Mouse (Mus musculus): ENCODE results near the gene Apod.
"Not testable (repeated sequence)": the region's sequence is repeated elsewhere in the genome, so short reads cannot be mapped to it uniquely, and the experiment has no call there.

Apod gene

DNA sequence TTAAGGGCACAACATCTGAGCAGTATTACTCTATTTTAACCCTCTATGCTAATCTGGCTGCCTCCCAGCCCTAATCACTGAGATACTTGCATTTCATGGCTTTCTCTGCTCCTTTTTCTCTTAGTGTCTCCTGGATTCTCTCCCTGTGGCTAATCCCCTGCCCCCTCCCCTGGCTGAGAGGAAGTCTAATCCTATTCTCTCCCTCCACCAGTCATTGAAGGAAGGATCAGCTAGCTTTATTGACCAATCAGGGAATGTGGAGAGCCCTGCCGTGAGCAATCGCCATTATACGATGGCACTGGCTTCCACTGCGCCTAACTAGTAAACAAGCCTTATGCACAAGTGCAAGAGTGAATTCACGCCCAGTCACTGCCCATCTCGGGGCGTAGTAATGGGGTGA is 6.3 kb upstream of the Apod start:
- no peak for DNase-seq

DNA sequence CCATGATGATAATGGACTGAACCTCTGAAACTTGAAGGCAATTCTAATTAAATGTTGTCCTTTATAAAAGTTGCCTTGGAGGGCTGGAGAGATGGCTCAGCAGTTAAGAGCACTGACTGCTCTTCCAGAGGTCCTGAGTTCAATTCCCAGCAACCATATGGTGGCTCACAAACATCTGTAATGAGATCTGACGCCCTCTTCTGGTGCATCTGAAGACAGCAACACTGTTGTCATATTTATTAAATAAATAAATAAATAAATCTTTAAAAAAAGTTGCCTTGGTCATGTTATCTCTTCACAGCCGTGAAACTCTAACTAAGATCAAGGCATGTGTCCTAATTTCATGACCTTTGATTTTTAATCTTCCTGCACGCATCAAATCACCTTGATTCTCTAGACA is 5.1 kb upstream of the Apod start:
- not testable (repeated sequence) for DNase-seq

- peak in 1 of 2 experiments; percentile 20 for DNase-seq
Measured at GRCm38 (mm10) chr16:31319316-31319715, 4.7 kb upstream of the Apod start.

- peak in 1 of 2 experiments; percentile 12 for DNase-seq
Measured at GRCm38 (mm10) chr16:31318418-31318817, 3.8 kb upstream of the Apod start.

DNA sequence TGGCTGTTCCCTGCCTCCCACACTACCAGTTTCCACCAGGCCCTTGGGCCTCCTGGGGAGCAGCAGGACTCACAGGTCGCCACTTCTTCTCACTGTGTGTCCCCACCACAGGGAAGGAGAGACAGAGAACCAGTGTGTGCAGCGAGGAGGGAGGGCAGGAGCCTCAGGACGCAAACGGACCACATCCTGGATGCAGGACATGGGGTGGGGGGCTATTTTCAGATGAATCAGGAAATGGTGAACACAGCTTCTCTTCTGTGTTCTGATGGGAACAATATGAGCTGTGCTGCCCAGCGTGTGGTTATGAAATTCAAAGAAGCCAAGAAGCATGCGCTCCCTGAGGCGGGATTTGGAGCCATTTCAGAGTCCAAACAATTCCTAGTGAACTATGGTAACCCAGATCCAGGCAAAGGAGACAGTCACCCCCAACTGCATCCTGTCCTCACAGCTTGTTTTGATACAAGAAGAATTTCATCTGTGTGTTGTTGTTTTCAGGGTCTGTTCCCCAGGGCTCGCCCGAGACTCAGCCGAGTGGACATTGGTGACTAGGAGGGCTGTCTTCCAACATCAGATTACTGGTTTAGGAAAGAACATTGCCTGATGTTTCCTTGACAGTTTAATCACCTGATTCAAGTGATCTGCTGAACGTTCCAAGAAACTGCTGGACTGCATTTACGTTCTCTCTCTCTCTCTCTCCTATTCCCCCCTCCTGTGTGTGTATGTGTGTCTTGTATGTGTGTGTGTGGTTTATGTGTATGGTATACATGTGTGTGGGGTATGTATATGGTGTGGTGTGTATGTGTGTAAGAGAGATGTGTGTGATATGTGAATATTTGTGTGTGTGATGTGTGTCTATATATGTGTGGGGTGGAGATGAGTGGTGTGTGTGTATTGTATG is 1.9 kb upstream of the Apod start:
- peak; percentile 45 to 65 for DNase-seq

DNA sequence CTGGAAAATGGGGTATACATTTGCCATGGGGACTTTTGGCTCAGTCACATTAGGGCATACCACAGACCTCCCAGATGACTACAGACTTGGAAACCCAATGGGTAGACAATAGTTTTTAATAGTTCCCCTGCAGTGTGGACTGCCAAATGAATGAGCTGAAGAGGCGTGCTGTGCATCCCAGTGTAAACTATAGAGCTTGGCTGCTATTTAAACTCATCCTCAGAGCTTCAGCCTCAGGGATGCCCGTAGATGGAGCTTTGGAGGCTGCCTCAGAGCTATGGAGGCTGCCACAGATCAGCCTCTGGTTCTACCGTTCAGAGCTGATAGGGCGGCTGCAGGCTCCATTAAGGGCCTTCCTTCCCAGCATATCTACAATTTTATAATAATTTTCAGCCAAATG is 686 bp upstream of the Apod start:
- no peak for DNase-seq

GRCm38 (mm10) chr16:31313611-31314010 is 997 bp downstream of the Apod start:
- no peak for DNase-seq

DNA sequence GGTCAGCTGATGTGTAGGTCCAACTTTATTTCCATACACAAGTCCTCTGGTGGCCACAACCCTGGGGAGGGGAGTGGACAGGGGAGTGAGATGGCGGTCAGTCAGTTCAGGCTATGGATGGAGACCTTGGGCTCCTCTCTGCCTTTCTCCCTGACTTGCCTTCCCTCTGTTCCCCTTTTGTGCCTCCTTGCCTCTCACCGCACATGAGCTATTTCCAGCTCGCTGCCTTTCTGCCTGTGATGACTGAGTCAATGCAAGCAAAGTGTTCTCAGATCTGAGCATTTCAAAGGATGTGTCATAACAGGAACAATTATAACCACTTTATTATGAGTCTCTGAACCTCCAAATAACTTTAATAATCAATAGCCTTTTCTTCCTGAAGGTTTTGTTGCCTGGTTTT is 2.3 kb downstream of the Apod start:
- DNase-seq = no peak

DNA sequence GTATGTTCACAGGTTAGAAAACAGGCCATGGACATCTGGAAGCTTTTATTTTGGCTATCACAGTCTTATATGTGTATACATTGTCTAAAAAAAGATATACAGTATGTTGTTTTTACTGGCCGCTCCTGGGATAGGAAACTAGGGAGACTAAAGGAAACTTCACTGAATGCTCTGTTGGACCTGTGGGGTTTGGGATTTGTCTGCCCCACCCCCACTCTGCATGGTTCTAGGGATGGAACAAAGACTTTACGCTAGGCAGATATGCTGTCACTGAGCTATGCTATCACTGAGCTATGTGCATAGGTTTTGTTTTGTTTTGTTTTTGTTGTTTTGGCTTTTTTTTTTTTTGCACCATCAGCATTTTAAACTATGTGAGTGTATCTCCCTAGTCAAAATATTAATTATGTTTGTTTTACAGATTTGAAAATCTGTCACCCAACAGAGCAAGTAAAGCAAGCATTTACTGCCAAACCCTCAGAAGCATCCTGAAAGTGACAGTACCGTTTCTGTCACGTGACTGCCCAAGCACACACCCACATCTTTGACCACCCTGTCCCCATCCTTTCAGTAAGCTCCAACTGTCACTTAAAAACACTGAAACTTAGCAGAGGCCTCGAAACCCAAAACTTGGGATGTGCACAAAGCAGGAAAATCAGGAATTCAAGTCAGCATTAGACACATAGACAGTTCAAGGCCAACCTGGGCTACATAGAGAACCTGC is 9.2 kb downstream of the Apod start:
- DNase-seq = no peak

DNA sequence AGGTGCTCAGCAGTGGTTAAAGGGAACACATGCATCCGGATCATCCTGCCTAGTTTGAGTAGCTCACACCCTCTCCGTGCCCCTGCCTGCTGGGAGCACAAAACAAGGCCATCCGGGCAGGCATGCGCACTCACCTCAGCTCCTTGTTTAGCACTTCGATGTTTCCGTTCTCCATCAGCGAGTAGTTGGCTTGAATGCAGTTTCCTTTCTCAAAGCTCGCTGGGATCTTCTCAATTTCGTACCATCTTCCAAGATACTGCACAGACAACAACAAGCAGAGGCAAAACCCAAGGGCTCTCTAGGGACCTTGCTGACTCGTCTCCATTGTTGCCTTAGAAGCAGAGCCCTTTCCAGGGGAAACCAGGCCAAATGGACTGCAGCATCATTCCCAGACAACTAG is 11.3 kb downstream of the Apod start:
- DNase-seq = peak; percentile 54

DNA sequence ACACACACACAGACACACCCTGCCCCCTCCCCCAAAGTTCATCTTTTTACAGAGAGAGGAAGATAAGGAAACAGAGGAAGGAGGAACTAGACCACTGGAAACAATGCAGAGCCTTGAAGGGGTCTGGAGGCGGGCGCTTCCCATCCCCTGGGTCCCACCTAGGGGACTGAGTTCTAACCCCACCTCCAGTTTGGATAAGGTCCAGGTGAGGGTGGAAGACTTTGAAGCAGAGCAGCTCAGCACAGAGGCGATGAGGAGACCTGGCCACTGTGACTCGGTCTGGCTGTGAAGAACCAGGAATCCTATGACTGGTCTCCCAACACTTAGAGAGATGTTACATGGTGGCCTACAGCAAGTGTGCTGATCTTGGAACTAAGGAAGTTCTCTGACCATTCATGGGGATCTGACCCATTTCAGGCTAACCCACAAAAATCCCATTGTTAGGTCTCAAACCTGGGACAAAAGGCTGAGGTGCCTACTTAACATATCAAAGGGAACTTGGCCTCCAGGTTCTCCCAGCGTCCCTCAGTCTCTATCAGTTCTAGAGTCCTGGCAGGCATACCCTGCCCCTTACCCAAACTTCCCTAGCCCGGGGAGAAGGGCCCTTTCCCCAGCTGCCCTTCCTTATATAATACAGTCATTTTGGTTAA is 13.6 kb downstream of the Apod start:
- no peak for DNase-seq

DNA sequence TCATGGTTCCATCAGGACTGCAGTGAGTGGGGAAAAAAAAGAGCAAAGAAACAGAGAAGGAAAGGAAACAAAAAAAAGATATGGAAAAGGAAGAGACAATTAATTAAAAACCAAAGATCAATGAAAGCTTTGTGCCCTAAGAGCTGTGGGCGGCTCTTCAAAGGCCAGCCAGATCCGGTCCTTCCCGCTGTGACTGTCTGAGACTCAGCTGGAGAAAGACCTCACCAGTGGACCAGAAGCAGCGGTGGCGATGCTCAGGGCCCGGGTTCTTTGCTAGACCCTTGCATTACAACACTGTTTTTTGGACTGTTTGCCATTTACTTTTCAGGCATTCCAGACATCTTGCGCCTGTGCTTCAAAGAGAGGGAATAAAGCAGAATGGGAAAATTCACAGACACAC is 14.1 kb downstream of the Apod start:
- DNase-seq = no peak

GRCm38 (mm10) chr16:31299960-31300353 is 14.7 kb downstream of the Apod start:
- no peak for DNase-seq

GRCm38 (mm10) chr16:31299164-31299959 is 15.2 kb downstream of the Apod start:
- DNase-seq = no peak

- no peak for DNase-seq
Measured at GRCm38 (mm10) chr16:31297113-31297512, 17.5 kb downstream of the Apod start.

- DNase-seq = no peak
Measured at GRCm38 (mm10) chr16:31293761-31294160, 20.8 kb downstream of the Apod start.

GRCm38 (mm10) chr16:31290751-31291365 is 23.8 kb downstream of the Apod start:
- DNase-seq = peak; percentile 34 to 65

DNA sequence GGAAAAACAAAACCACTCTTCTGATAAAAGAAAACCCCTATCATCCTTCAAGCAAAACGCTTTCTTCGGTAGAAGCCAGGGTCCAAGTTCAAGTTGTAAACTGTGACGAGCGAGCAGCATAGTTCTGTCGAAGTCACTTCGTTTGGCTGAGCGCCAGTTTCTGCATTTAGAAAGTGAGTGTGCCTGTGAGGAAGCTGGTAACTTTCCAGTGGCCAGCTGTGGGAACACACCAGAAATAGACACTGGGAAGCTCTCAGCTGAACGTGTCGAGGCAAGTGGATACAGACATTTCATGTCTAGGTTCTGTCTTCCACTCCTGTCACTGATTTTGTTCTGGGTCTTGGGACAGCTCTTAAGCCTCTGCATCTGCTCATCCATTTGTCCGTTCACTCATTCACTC is 24.3 kb downstream of the Apod start:
- DNase-seq = peak; percentile 92 to 95

DNA sequence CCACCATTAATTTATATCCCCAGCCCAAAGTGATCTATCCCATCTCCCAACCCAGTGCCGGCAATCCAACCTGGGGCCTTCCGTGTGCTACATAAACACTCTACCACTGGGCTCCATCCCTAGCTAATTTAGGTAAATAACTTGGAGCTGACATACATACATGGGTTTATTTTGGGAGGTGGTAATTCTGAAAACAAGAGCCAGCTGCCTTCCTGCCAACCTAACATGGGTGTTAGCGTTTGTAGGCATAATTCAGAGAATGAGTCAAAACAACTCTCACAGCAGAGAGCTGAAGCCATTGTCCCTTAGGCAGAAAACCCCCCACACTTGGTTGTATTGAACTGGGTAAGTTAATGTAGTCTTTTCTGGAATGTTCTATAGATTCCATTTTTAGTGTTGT is 26.9 kb downstream of the Apod start:
- DNase-seq = no peak

DNA sequence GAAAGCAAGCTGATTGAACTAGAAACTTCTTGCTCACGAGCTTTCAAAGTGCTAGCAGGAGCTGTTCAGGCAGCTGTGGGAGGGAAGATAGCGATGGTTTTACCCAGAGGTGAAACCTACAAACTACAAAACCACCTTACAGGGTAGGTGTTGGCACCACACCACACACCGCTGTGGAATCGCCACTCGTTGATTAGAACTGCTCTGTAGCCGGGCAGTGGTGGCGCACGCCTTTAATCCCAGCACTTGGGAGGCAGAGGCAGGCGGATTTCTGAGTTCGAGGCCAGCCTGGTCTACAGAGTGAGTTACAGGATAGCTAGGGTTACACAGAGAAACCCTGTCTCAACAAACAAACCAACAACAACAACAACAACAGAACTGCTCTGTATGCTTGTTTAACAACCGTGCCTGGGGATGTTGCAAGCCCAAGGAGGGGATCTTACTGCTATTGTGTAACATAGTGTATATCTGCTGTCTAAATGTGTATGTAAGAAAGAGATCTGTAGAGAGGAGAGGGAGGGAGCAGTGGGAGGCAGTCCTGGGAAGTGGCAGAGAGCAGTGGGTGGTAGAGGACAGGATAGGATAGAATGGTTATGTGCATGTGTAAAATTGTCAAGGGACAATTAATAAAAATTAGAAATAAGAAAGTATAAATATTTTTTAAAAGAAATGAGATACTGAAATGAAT is 27.7 kb downstream of the Apod start:
- no peak for DNase-seq

- peak; percentile 44 to 64 for DNase-seq
Measured at GRCm38 (mm10) chr16:31281981-31282380, 32.6 kb downstream of the Apod start.

DNA sequence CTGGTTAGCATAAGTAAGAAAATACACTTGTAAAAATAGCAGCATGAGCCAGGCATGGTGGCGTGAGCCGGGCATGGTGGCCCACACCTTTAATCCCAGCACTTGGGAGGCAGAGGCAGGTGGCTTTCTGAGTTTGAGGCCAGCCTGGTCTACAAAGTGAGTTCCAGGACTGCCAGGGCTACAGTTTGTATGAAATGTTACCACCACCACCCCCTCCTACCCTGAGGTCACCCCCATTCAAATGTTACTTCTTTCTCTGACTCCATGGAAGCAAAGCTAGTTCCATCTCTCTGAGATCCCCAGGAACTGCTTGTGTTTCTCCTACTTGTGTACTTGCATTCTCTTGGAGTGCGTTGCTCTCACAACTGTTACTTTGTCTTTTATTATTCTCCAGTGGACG is 34.4 kb downstream of the Apod start:
- no peak for DNase-seq
